Mouse (Mus musculus): ENCODE results near the gene Tcte2.
"Not testable (repeated sequence)": the region's sequence is repeated elsewhere in the genome, so short reads cannot be mapped to it uniquely, and the experiment has no call there.

Gene Tcte2

GRCm38 (mm10) chr17:13683411-13684174 lies 78.0 kb downstream of the Tcte2 start:
- no peak for DNase-seq (ENCODE audit: low read depth, low spot score)

- DNase-seq (ENCODE audit: low read depth, low spot score), result no peak
Measured at GRCm38 (mm10) chr17:13683027-13683410, 78.6 kb downstream of the Tcte2 start.

DNA sequence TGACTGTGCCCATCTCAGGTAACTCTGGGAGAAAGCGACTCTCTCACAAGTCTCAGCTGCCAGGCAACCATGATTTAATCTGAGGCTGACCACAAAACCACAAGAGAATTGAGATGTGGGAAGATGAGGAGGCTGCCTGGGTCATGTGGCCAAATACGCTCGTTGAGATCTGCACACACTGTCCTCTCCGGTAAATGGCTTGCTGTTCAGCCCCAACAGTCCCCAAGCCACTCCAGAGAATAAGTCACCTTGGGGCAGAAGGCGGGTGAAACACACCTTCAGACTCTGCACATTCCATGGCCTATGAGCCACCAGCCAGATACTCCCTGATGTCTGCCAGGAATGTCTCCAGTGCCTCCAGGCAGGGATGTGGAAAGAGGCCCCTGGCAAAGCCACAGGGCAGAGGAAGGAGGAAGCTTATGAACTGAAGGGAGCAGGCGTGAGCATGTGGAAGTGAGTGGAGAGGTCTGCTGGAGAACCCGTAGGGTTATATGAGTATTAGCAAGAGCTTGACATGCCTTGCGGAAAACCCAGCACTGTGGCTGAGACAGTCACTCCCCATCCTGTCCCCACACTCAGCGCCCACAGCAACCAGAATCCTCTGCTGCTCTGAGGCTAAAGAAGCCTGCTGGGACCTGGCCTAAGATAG lies 79.1 kb downstream of the Tcte2 start:
- no peak for DNase-seq (ENCODE audit: low read depth, low spot score)

GRCm38 (mm10) chr17:13681686-13682085 lies 79.9 kb downstream of the Tcte2 start:
- no peak for DNase-seq (ENCODE audit: low read depth, low spot score)

DNA sequence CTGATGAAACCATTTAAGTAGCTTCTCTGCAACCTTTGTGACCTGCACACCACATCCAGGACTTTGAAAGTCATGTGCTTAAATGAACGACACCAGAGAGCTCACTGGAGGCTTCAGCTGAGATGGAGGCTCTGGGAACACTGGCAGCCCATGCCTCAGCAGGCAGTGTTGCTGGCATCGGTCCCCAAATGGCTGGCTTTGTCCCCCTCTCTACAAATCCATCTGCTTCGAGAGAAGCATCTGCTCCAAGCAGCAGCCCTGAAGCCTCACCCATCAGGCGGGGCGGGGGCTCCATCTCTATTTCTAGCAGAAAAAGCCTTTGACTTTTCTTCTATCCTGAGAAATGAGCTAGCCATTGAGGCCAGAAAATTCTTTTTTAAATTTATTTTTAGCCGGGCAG lies 80.5 kb downstream of the Tcte2 start:
- peak; percentile 90 for DNase-seq (ENCODE audit: low read depth, low spot score)

GRCm38 (mm10) chr17:13680318-13680717 lies 81.3 kb downstream of the Tcte2 start:
- DNase-seq (ENCODE audit: low read depth, low spot score), result no peak

DNA sequence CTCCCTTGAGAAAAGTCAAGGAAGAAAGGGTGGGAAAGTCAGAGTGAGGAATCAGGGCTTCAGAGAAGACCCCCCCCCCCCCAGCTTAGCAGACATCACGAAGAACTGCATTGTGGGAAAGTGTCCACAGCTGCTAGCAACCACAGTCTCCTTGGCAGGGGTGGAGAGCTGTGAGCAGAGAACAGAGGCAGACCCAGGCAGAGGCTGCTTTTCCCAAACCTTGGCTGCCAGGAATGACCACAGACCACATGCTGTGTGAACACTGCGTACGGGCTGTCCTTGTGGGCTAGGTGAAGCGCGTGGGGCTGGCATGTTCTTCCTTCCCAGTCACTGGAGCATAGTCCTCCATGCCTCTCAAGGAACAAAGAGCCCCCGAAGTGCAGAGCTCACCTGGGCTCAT lies 81.9 kb downstream of the Tcte2 start:
- DNase-seq (ENCODE audit: low read depth, low spot score), result no peak

DNA sequence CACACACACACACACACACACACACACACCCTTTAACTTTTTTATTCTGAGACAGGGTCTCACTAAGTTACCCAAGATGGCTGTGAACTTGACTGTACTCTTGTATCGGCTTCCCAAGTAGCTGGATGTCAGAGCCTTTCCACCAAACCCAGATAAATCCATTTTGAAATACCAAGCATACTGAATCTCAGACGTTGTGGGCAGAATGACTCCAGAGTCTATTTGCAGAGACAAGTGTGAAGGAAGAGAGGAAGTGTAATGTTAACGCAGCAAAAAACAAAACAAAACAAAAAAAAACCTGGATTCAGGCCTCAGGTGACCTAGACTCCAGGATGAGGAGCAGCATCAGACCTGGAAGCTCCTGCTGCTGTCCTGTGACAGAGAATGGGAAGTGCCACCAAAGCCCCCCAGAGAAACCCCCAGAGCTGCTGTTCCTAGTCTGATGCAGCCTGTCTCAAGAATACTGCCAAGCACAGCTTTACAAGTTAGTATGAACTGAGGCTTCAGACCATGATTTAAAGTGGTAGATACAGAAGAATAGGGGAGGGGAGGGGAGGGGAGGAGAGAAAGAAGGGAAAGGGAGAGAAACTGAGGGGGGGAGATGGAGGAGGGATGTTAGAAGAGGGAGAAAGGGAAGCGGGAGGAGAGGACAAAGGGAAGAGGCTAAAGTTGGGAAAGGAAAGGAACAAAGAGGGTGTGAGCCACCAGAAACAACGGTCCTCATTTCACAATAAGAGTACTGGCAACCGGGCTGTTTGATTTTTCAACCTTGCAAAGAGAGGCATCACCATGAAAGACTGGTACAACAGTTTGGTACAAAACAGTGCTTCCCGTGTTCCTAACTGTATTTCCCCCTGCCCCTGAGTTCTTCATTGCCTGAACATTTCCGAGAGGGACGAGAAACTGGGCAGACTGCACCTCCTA lies 84.1 kb downstream of the Tcte2 start:
- peak; percentile 73 for DNase-seq (ENCODE audit: low read depth, low spot score)

GRCm38 (mm10) chr17:13676099-13676498 lies 85.5 kb downstream of the Tcte2 start:
- not testable (repeated sequence) for DNase-seq (ENCODE audit: low read depth, low spot score)

- no peak for DNase-seq (ENCODE audit: low read depth, low spot score)
Measured at GRCm38 (mm10) chr17:13675630-13676029, 86.0 kb downstream of the Tcte2 start.

- no peak for DNase-seq (ENCODE audit: low read depth, low spot score)
Measured at GRCm38 (mm10) chr17:13674695-13675306, 86.8 kb downstream of the Tcte2 start.

DNA sequence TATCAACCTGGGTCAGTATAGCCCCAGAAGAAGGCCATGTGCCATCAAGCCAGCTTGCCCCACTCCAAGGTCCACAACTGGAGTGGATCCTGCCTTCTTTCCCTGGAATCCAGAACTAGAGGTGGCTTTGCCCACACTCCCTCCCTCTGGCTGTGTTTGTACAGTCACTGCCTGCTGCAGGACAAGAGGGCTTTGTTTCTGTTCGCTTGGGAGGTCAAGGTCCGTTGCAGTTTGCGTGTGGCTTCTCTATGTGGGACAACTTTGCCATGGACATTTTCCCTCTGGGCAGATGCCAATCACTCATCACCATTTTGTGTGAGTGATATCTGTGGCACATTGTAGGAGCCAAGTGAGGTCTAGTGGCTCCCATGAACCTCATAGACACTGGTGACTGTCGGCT lies 89.9 kb downstream of the Tcte2 start:
- DNase-seq (ENCODE audit: low read depth, low spot score), result peak; percentile 51

DNA sequence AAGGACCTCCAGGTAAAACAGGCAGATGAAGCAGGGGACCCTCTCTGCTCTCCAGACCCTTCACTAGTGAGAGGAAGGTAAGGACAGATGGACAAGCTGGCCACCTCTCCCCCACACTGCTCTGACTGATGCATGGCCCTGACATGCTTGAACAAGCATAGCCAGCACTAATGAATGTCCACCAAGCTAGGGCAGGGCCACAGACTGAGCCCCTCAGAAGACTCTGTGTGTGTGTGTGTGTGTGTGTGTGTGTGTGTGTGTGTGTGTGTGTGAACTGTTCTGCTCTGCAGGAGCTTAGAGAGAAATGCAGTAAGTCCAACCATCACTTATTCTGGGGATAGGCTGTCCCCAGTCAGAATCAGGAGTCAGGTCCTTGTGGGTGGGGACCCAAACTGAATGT lies 91.4 kb downstream of the Tcte2 start:
- DNase-seq (ENCODE audit: low read depth, low spot score), result no peak

DNA sequence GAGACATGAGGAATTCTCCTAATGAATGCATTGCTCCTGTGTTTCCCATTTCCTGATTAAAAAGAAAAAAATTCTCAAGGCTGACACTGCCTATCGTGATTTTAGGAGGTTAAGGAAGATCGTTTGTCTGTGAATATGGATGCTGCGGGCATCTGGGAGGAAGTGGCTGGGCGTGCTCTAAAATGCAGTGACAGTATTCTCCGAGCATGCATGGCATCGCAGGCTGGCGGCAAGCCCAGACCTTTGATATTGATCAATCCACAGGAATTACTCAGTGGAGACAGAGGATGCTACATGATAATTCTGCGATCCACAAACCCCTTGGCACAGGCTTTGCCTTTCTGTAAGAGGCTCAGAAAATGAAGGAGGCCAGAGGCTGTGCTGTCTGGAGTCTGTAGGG lies 92.4 kb downstream of the Tcte2 start:
- DNase-seq (ENCODE audit: low read depth, low spot score), result peak; percentile 58

DNA sequence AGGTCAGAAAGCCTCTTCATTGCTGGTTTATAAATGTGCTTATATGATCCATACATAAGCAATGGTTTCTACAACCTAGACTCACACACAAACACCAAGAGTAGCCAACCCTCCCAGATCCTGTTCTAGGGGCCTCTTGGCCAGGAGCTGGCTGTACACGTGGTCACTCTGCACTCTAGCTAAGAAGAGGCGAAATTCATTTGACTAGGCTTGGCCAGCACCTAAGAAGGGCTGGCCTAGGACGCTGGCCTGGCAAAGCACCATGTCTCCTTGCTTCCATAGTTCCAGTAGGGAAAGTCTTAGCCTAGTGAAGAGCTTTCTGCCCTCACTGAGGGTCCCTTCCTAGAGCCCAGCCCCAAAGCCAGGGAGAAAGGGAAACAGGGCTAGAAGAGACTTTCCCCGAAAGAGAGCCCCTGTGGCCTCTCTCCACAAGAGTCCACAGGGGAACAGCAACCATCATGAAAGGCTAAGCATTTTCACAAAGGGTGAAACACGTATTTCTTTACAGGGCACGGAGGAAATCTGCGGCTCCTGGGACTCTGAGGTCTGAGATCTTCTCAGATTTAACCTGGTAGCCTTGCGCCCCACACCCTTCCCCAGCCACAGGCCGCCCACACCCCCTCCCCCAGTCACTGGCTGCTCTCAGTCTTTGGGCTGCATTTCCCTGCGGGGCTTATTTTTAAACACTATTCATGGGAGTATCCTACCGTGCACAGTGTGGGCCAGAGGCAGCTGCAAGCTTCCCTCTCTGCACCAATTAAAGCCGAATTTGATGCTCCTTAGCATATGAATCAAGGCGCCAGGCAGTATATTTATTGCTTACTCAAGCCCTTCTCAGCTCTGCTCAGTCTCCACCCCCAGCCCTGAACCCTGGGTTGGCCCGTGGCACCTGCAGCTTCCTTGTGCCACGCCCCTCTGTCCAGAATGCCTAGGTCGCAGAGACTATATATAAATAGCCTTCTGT lies 93.3 kb downstream of the Tcte2 start:
- DNase-seq (ENCODE audit: low read depth, low spot score), result peak; percentile 84

GRCm38 (mm10) chr17:13667006-13667405 lies 94.6 kb downstream of the Tcte2 start:
- DNase-seq (ENCODE audit: low read depth, low spot score), result peak; percentile 59

GRCm38 (mm10) chr17:13665731-13666130 lies 95.9 kb downstream of the Tcte2 start:
- DNase-seq (ENCODE audit: low read depth, low spot score), result no peak

DNA sequence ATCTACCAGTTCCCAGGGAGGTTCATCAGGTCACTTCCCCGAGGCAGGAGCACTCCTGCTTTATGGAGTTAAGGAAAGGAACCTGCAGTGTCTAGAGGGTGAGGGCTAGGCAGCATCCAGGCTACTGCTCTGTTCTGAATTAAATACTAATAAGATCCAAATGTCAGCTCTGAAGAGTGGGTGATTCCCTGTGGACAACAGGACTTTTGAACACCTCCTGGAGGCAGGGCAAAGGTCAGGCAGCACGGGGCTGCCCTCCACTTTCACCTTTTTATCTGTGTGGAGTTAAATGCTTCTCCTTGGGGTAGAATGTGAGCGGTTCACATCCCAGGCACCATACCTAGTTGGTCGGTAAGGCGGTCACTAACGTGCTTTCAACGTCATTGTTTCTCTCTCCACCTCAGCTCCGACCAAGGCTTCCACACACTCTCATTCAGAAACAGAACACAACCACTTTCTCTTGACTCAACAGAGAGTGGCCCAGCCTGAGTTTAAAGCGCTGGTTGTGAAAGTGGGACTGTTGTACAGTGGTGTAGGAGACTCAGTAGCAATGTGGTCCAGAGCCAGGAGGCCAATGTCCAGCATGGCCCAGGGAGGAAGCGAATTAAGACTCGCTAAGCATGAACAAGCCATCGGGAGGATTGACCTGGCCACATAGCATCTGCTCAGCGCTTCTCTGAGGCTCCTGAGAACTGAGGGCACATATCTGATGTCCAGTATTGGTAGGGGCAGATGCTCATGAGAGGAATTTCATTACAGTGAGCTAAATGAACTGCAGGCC lies 98.0 kb downstream of the Tcte2 start:
- no peak for DNase-seq (ENCODE audit: low read depth, low spot score)

Data from brain, adult 2 months (tissue).